Mouse (Mus musculus): ENCODE measurements around the gene Commd6.

GRCm38 (mm10) chr14:101607631-101608518 lies 32.6 kb downstream of the Commd6 start:
- no peak for TF ChIP-seq GATA1 (IDR thresholded peaks at IDR 0.05; ENCODE audit: low read length)
- TF ChIP-seq TAL1 (IDR thresholded peaks at IDR 0.05; ENCODE audit: low read length): no peak
